Mouse (Mus musculus) C2C12 (cell line): ENCODE measurements around the gene Timmdc1. TPM values are rescaled to one million over a fixed set of nuclear protein-coding genes. Genes with fewer than 3 reads are reported as not detected.

Experiments
- H3K27me3 ChIP-seq: one replicate; pipeline ENCODE4 v1.6.1; 2011; ENCODE audit not compliant: control insufficient read depth, insufficient read depth, insufficient read length
- H3K36me3 ChIP-seq: one replicate; pipeline ENCODE4 v1.6.1; 2011; ENCODE audit not compliant: control insufficient read depth, insufficient read depth
- H3K4me3 ChIP-seq: one replicate; pipeline ENCODE4 v1.5.1; 2011; ENCODE audit warnings: mild to moderate bottlenecking, control low read depth; ENCODE audit not compliant: poor library complexity, insufficient read depth, severe bottlenecking
- H3K79me2 ChIP-seq: one replicate; pipeline ENCODE4 v1.6.1; 2011; ENCODE audit not compliant: control insufficient read depth, insufficient read depth
- H3K79me3 ChIP-seq: one replicate; pipeline ENCODE4 v1.6.1; 2011; ENCODE audit warnings: low read depth, control low read depth
- H3ac ChIP-seq: one replicate; pipeline ENCODE3; 2011; ENCODE audit warnings: low read depth; ENCODE audit not compliant: control insufficient read depth, insufficient read length
- CEBPB ChIP-seq: IDR thresholded peaks from one replicate; pipeline ENCODE4 v1.6.1; 2011; ENCODE audit warnings: low read depth, mild to moderate bottlenecking, control low read depth, moderate library complexity
- CTCF ChIP-seq: IDR thresholded peaks from one replicate; pipeline ENCODE4 v1.5.1; 2011; ENCODE audit not compliant: control insufficient read depth, insufficient read depth, insufficient read length
- FOSL1 ChIP-seq: IDR thresholded peaks from one replicate; pipeline ENCODE4 v1.8.0; 2011; ENCODE audit warnings: mild to moderate bottlenecking, low read length; ENCODE audit not compliant: poor library complexity, insufficient read depth, severe bottlenecking
- MAX ChIP-seq: IDR thresholded peaks from one replicate; pipeline ENCODE4 v1.6.1; 2011; ENCODE audit warnings: mild to moderate bottlenecking, control low read depth
- MYOD1 ChIP-seq: IDR thresholded peaks from one replicate; pipeline ENCODE4 v1.6.1; 2011; ENCODE audit warnings: low read depth; ENCODE audit not compliant: control insufficient read depth, insufficient read length
- MYOG ChIP-seq: IDR thresholded peaks from one replicate; pipeline ENCODE4 v1.6.1; 2011; ENCODE audit not compliant: control insufficient read depth, insufficient read length; ENCODE audit errors: extremely low read depth
- USF1 ChIP-seq: IDR thresholded peaks from one replicate; pipeline ENCODE4 v1.6.1; 2011; ENCODE audit warnings: low read depth, mild to moderate bottlenecking, control low read depth, moderate library complexity
- polyA plus RNA-seq: library from polyadenylated mRNA; unstranded; fragments of >200 nt; fragmentation: generic; extraction: Trizol; gene quantifications from one replicate; pipeline ENCODE4 v1.2.1, GENCODE M21; 2012; ENCODE audit warnings: missing spikeins

Timmdc1 gene
- polyA plus RNA-seq, 1 experiment: 29.5 TPM

DNA sequence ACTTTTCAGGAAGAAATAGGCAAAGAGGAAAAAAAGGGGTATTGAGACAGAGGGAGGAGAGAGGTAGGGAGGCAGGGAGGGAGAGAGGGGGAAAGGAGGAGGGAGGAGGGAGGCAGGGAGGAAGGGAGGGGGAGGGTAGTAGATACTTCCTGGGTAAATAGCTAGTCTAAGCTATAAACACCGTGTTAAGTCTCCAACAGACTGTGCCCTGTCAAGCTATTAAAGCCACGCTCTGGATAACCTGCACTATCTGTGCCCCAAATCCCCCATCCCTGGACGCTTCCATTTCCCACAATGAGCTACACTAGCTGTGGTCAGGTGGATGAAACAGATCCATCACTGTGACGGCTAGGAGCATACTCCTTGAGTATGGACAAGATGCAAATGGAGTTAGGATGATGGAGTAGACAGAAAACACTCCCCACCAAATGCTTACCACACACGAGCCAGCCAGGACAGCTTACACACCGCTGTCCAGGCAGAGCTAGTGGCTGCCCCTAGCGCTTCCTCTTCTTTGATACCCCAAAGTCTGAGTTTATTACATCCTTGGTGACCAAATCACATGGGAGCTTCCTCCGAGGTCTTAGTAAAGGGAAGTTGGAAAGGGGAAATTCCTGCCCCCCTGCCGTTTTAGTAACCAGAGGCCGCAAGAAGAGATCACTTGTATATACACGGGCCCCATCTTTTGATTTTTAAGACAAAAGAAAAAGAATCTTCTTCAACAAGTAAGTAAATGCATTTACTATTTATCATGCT lies 65.5 kb downstream of the Timmdc1 start:
- H3K4me3 ChIP-seq: no peak overlapping the region
- H3K36me3 ChIP-seq: no peaks in the 10 kb centered on the region
- H3K79me2 ChIP-seq: peaks cover 35% of the 10 kb centered on the region
- no peak overlapping the region for H3ac ChIP-seq
- TF ChIP-seq MYOD1 (no peak), MYOG (no peak), MAX (no peak), CTCF (no peak), USF1 (no peak), FOSL1 (no peak), CEBPB (no peak)
- H3K27me3 ChIP-seq: no peaks in the 10 kb centered on the region
- peaks cover 29% of the 10 kb centered on the region for H3K79me3 ChIP-seq

DNA sequence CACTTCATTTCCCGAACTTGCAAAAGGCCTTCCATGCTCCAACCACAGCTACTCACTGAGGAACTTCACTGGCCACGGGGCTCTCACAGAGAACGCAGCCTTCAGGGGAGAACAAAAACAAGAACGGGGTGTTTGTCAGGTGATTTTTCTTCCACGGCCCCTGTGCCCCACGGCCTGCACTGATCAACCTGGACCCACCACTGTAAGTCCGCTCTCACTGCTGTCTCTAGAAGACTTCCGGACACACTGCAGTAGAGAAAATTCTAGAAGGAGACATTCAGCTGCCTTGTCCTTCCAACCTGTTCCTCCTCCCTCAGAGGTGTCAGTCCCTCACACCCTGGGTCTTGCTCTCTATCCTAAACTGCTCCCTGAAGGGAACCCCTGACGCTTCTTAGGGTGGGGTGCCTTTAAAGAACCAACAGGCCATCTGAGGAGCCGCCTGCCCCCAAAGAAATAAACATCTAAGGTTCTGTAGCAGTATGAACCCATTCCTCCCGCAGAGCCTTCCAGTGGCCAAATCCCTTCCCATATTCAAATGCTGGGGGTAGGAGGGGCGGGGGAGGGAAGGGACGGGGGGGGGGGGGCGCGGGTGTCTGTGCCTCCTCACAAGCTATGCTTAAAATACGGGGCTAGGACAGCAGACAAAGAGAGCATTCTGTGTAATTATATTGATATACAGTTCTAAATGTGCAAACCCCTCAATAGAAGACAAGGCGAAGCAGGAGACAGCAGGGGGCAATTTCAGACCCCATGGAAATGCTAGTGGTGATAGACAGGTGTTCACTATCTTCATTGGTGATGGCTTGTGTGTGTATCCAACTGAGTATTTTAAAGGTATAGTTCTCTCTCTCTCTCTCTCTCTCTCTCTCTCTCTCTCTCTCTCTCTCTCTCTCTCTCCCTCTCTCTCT lies 66.7 kb downstream of the Timmdc1 start, which contains the start of gene Cd80:
Gene Cd80 (plus strand): TSS at position 51 of the 908 bp plus-strand sequence.
- Histone ChIP-seq H3K36me3 (no peaks in the 10 kb centered on the region), H3K27me3 (no peaks in the 10 kb centered on the region), H3ac (no peak within 1 kb of the TSS), H3K79me2 (peaks cover 35% of the 10 kb centered on the region), H3K4me3 (no peak within 1 kb of the TSS), H3K79me3 (peaks cover 23% of the 10 kb centered on the region)
- no peak for TF ChIP-seq USF1
- no peak for TF ChIP-seq MYOD1
- TF ChIP-seq CTCF: no peak
- no peak for TF ChIP-seq MYOG
- TF ChIP-seq CEBPB: no peak
- TF ChIP-seq FOSL1: no peak
- TF ChIP-seq MAX: no peak

DNA sequence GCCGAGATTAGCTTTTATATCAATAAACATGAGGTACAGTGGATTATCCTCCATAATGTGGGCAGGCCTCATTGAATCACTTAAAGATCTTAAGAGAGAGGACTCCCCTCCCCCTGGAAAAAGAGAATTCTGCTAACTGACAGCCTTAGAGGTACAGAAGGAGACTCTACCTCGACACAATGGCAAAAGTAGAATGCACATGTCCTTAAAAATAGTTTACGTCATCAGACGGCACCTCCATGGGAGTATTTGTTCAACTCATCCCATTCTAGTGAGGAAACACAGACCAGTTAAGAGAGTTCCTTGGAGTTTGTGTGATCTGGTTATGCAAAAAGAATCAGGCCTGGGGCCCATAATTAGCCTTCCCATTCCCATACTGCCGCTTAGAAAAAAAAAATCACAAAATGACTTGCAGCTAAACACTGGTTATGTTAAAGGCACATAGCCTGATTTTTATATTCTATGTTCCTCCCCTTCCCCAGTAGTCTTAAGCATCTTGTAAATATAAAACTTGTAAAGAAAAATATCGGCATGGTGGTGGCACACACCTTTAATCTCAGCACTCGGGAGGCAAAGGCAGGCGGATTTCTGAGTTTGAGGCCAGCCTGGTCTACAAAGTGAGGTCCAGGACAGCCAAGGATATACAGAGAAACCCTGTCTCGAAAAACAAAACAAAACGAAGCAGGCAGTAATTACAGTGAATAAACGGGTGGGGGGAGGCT lies 67.8 kb downstream of the Timmdc1 start:
- peaks cover 26% of the 10 kb centered on the region for H3K79me2 ChIP-seq
- TF ChIP-seq USF1 (no peak), FOSL1 (no peak)
- no peak overlapping the region for H3K4me3 ChIP-seq
- no peak overlapping the region for H3ac ChIP-seq
- H3K79me3 ChIP-seq: peaks cover 14% of the 10 kb centered on the region
- no peaks in the 10 kb centered on the region for H3K27me3 ChIP-seq
- peaks cover 4% of the 10 kb centered on the region for H3K36me3 ChIP-seq

DNA sequence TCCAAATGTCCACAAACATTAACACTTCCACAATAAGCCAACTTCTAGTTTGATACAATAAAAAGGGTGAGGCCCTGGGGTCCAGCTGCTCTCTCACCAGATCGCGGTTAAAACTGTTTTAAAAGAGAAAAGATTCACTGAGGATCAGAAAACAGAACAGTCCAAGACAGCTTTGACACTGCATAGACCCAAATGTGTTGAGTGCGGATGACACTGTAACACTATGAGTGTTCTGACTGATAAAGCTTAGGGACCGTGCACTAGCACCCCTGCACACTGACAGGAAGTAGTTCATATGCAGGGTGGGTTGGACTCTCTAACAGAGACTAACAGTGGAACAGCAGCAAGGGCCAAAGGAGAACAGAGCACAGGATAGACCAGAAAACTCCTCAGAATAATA lies 68.5 kb downstream of the Timmdc1 start:
- Histone ChIP-seq H3K79me3 (peaks cover 6% of the 10 kb centered on the region), H3ac (no peak overlapping the region), H3K4me3 (no peak overlapping the region), H3K79me2 (peaks cover 19% of the 10 kb centered on the region), H3K36me3 (peaks cover 8% of the 10 kb centered on the region), H3K27me3 (no peaks in the 10 kb centered on the region)
- no peak for TF ChIP-seq USF1
- no peak for TF ChIP-seq FOSL1
- no peak for TF ChIP-seq CEBPB
- no peak for TF ChIP-seq MYOD1
- TF ChIP-seq MYOG: no peak
- TF ChIP-seq MAX: no peak
- TF ChIP-seq CTCF: no peak

DNA sequence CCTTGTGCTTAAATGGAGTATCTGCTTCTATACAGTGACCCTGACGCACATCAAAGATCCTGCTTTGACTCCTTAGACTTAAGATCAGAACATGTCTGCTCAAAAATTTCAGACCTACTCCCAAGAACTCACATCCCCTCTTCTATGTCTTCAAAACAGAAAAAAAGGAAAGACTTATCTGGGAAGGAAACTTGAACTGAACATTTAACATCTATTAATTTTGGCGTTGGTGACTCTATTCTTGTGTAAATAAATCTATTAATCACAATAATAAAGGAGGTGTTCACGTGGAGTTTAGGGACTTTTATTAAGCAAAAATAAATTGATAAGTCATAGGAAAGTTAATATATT lies 69.3 kb downstream of the Timmdc1 start:
- no peaks in the 10 kb centered on the region for H3K27me3 ChIP-seq
- peaks cover 6% of the 10 kb centered on the region for H3K79me3 ChIP-seq
- TF ChIP-seq USF1 (no peak), FOSL1 (no peak), CTCF (no peak), MYOG (no peak), CEBPB (no peak), MAX (no peak), MYOD1 (no peak)
- H3ac ChIP-seq: peak overlapping the region; percentile 98
- H3K36me3 ChIP-seq: peaks cover 16% of the 10 kb centered on the region
- H3K79me2 ChIP-seq: peaks cover 15% of the 10 kb centered on the region
- peak overlapping the region; percentile 46 for H3K4me3 ChIP-seq
